Mouse (Mus musculus): Measurements from ENCODE around the gene Slc50a1.

- TF ChIP-seq CTCF (IDR thresholded peaks at IDR 0.05; ENCODE audit: low read depth) = no peak
- no peak for TF ChIP-seq EP300 (IDR thresholded peaks at IDR 0.05; ENCODE audit: low read depth)
These were observed 3.9 kb downstream of the Slc50a1 start for GRCm38 (mm10) chr3:89266439-89266893.

Measured in heart, postnatal 0 days (tissue).